Mouse (Mus musculus) midbrain, postnatal 0 days (tissue): ENCODE measurements around the gene Rgp1. TPM values are rescaled to one million over a fixed set of nuclear protein-coding genes. Genes with fewer than 3 reads are reported as not detected.

Source experiments
- ATAC-seq: fragments of 200-750 bp; cut with Nextera tagmentation; 2 replicates; pipeline ENCODE4 v1.8.0; 2017; ENCODE audit warnings: moderate number of reproducible peaks, mild to moderate bottlenecking, moderate TSS enrichment, moderate library complexity; ENCODE audit not compliant: low FRiP score
- DNase-seq: peaks from one replicate; pipeline ENCODE4 v3.0.0-alpha.2; 2015; ENCODE audit warnings: low spot score
- H3K27ac ChIP-seq: fragments of 300-500 bp; sonication (generic); 2 replicates; pipeline ENCODE4 v1.5.1; 2014; ENCODE audit warnings: low read depth, mild to moderate bottlenecking, low read length, mixed read lengths
- H3K27me3 ChIP-seq: fragments of 300-500 bp; sonication (generic); 2 replicates; pipeline ENCODE4 v1.6.1; 2014; ENCODE audit warnings: low read length, control low read depth, mixed read lengths; ENCODE audit not compliant: insufficient read depth
- H3K36me3 ChIP-seq: fragments of 300-500 bp; sonication (generic); 2 replicates; pipeline ENCODE4 v1.6.1; 2014; ENCODE audit warnings: low read length, control low read depth, mixed read lengths; ENCODE audit not compliant: insufficient read depth
- H3K4me1 ChIP-seq: fragments of 300-500 bp; sonication (generic); 2 replicates; pipeline ENCODE4 v1.6.1; 2014; ENCODE audit warnings: mild to moderate bottlenecking, control low read depth, antibody characterized with exemption, low read length, mixed read lengths; ENCODE audit not compliant: insufficient read depth
- H3K4me2 ChIP-seq: fragments of 300-500 bp; sonication (generic); 2 replicates; pipeline ENCODE4 v1.6.1; 2014; ENCODE audit warnings: low read depth, mild to moderate bottlenecking, low read length, mixed read lengths; ENCODE audit not compliant: poor library complexity, severe bottlenecking
- H3K4me3 ChIP-seq: fragments of 300-500 bp; sonication (generic); 2 replicates; pipeline ENCODE4 v1.5.1; 2014; ENCODE audit warnings: low read depth, mild to moderate bottlenecking, low read length, moderate library complexity
- H3K9ac ChIP-seq: fragments of 300-500 bp; sonication (generic); replicated peaks from 2 replicates; pipeline ENCODE4 v1.6.1; 2014; ENCODE audit warnings: mild to moderate bottlenecking, low read length, moderate library complexity, mixed read lengths; ENCODE audit not compliant: poor library complexity, severe bottlenecking
- H3K9me3 ChIP-seq: fragments of 300-500 bp; sonication (generic); 2 replicates; pipeline ENCODE4 v1.6.1; 2016; ENCODE audit warnings: low read length, control low read depth
- CTCF ChIP-seq: IDR thresholded peaks from 2 replicates; pipeline ENCODE4 v1.5.1; 2016; ENCODE audit warnings: antibody characterized with exemption, mild to moderate bottlenecking
- WGBS: fragments of 180-500 bp; shearing (Covaris S2); extraction: QIAGEN DNeasy Blood & Tissue Kit; methylation state at CpG from one replicate; pipeline ENCODE4 v1.1.7; 2014; 5-methylcytosine and 5-hydroxymethylcytosine counted together
- polyA plus RNA-seq: library from polyadenylated mRNA; unstranded; fragments of >200 nt; fragmentation: Nextera tagmentation; extraction: Ambion mirVana; gene quantifications from 2 replicates; pipeline ENCODE4 v1.2.1, GENCODE M21; 2015
- total RNA-seq: library from RNA; depleted of rRNA; stranded (reverse); fragments of >200 nt; gene quantifications from 2 replicates; pipeline ENCODE4 v1.2.3, GENCODE M21; 2014

The Rgp1 gene
- total and polyA plus RNA-seq, 2 experiments from 2014 or later: 12.4 to 22.6 TPM

DNA sequence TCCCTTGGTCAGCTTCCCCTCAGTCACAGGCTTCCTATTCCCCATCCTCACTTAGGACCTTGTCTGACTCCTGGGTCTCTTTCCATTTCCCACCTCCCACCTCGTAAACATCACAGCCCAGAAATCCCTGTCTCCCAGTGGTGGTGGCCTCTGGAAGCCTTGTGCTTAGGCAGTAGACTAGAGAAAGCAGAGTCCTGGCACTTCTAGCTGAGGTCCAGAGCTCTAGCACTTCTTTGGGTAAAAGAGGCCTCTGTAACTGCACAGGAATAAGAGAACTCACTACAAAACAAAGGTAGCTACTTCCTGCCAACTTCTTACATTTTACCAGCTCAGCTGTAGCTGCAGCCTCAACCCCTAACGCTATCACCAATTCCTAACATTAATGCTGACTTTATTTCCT is 17.5 kb upstream of the Rgp1 start:
- 34% methylated on average over 2 of the region's 2 CpGs for WGBS
- no peak overlapping the region for H3K27ac ChIP-seq
- no peak for TF ChIP-seq CTCF
- peak overlapping the region; percentile 87 for H3K9ac ChIP-seq
- no peaks in the 10 kb centered on the region for H3K9me3 ChIP-seq
- DNase-seq: no peak
- H3K4me3 ChIP-seq: peak overlapping the region; percentile 92
- no peak for ATAC-seq
- H3K4me2 ChIP-seq: peak overlapping the region; percentile 86
- no peaks in the 10 kb centered on the region for H3K27me3 ChIP-seq
- peaks cover 25% of the 10 kb centered on the region for H3K36me3 ChIP-seq
- H3K4me1 ChIP-seq: peaks cover 23% of the 10 kb centered on the region

DNA sequence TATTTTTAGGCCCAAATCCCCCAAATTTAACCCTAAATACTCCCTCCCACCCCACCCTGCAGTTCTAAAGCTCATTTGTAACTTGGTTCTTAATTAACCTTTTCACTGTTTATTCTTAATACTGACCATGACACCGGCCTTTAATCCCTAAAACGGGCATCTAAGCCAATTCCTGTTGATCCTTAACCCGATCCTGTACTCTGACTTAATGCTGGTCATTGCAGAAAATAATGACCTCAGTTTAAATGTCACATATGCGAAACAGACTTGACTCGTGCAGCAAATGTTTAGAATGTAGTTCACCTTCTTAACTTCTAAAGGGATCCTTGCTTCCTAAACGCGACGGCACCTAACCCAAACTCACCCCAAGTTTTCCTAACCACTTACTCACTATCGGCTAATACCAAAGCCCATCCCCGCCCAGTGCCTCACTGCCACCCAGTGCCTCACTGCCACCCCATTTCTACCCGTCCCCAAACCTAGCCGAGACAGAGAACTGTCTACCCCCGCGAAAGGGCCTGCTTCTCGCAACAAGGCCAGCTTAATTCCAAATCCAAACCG is 17.0 kb upstream of the Rgp1 start:
- peak overlapping the region; percentile 92 for H3K4me3 ChIP-seq
- H3K27ac ChIP-seq: peak overlapping the region; percentile 93
- peak overlapping the region; percentile 87 for H3K9ac ChIP-seq
- peaks cover 28% of the 10 kb centered on the region for H3K36me3 ChIP-seq
- no peaks in the 10 kb centered on the region for H3K27me3 ChIP-seq
- peak; percentile 25 for ATAC-seq
- WGBS: 1% methylated on average over 16 of the region's 16 CpGs
- DNase-seq: peak; percentile 8
- peaks cover 23% of the 10 kb centered on the region for H3K4me1 ChIP-seq
- peak overlapping the region; percentile 86 for H3K4me2 ChIP-seq
- no peak for TF ChIP-seq CTCF
- no peaks in the 10 kb centered on the region for H3K9me3 ChIP-seq

DNA sequence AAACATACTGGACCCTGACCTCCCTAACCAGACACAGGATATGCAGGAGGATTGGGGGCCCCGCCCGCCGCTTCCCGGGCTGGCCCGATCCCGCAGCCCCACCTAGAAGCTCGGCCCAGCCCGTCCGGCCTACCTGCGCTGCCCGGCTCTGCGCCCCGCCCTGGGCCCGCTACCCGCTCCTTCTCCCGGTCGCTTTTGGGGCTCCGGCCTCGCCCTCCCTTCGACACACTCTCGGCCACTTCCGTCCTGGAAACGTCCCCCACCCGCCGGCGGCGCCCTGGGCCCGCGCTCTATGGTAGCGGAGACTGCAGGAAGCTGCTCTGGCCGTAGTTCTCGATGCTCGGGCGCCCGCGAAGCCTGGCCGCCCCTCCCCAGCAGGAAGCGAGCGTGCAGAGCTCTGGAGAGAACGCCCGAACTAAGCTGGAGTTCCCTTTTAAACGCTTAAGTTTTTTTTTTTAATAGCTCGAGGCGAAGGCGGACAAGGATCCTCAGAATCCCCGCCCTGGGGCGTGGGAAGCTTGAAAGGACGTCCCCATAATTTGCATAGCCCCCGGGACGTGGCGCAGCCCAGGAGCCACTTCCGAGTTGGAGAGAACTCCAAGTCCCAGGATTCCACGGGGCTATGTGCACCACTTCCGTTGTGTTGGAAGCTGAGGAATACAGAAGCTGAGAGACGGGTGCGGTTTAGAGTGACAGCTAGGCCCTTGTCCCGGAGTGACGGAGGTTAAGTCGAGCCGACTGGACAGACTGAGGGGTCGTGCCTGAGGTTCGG is 16.3 kb upstream of the Rgp1 start, which contains the start of the genes Creb3 and Tln1:
Gene Creb3 (plus strand): TSS at position 336 of the 772 bp plus-strand sequence.
Gene Tln1 (minus strand): TSS at position 695 of the 772 bp plus-strand sequence.
- no peaks in the 10 kb centered on the region for H3K27me3 ChIP-seq
- peak within 1 kb of the TSS; percentile 93 for H3K27ac ChIP-seq
- peak; percentile 97 for DNase-seq
- peak within 1 kb of the TSS; percentile 86 for H3K4me2 ChIP-seq
- H3K4me1 ChIP-seq: peaks cover 23% of the 10 kb centered on the region
- H3K9ac ChIP-seq: peak within 1 kb of the TSS; percentile 87
- ATAC-seq: peak; percentile 96
- H3K9me3 ChIP-seq: no peaks in the 10 kb centered on the region
- WGBS: under 1% methylated on average over 62 of the region's 62 CpGs
- peaks cover 30% of the 10 kb centered on the region for H3K36me3 ChIP-seq
- TF ChIP-seq CTCF: peak; percentile 20
- peak within 1 kb of the TSS; percentile 92 for H3K4me3 ChIP-seq

DNA sequence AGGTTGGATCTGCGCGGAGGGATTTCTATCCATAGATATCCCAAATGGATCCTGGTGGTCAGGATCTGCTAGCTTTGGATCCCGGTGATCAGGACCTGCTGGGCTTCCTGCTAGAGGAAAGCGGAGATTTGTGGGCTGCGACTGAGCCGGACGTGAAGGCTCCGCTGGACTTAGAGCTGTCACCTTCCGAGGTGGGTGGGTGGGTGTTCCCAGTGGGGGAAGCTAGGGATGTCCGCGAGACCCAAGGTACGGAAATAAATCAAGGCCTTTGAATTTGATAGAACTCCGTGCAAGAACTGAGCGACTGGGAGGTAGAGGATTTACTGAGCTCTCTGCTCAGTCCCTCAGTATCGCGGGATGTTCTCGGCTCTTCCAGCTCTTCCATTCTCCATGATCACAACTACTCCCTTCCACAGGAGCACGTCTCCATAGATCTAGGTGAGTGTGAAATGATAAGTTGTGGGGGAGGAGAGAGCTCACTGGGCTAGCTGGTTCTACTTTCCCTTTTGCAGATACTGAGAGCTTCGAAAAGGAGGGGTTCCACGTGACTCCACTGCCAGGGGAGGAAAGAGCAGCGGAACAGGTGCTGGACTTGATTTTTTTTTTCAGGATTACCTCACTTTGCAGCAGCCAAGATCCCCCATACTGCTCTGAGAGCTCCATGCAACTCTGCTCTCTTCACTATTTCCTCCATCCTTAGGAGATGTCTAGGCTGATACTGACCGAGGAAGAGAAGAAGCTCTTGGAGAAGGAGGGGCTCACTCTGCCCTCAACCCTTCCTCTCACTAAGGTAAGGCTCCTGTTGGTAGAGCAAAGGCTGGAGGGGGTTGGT is 15.5 kb upstream of the Rgp1 start:
- H3K27ac ChIP-seq: peak overlapping the region; percentile 93
- 6% methylated on average over 22 of the region's 22 CpGs for WGBS
- peak overlapping the region; percentile 87 for H3K9ac ChIP-seq
- no peak for TF ChIP-seq CTCF
- no peaks in the 10 kb centered on the region for H3K9me3 ChIP-seq
- peaks cover 38% of the 10 kb centered on the region for H3K36me3 ChIP-seq
- H3K27me3 ChIP-seq: no peaks in the 10 kb centered on the region
- H3K4me3 ChIP-seq: peak overlapping the region; percentile 92
- ATAC-seq: peak; percentile 18; the same call in 1 of the 2 replicates
- H3K4me1 ChIP-seq: peaks cover 23% of the 10 kb centered on the region
- peak overlapping the region; percentile 86 for H3K4me2 ChIP-seq
- DNase-seq: peak; percentile 16

DNA sequence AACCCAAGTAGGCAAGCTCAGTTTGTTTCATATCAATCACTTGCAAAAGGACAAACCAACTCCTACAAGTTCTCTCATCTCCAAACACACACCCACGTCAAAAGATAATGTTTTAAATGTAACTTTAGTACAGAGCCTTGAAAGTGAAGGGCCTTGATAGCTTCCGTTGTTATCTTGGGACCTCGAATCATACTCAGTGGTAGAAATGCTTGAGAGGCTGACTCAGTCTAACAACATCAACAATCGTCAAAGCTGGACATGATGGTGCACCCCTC is 15.0 kb upstream of the Rgp1 start:
- H3K36me3 ChIP-seq: peaks cover 43% of the 10 kb centered on the region
- peak overlapping the region; percentile 93; the same call in 1 of the 2 replicates for H3K27ac ChIP-seq
- TF ChIP-seq CTCF: no peak
- DNase-seq (no peak), ATAC-seq (no peak)
- H3K27me3 ChIP-seq: no peaks in the 10 kb centered on the region
- 84% methylated on average over 4 of the region's 4 CpGs for WGBS
- H3K4me2 ChIP-seq: peak overlapping the region; percentile 86
- peaks cover 23% of the 10 kb centered on the region for H3K4me1 ChIP-seq
- peak overlapping the region; percentile 92 for H3K4me3 ChIP-seq
- H3K9me3 ChIP-seq: no peaks in the 10 kb centered on the region
- H3K9ac ChIP-seq: peak overlapping the region; percentile 87; the same call in 1 of the 2 replicates
